Mouse (Mus musculus): ENCODE measurements at regions not wholly inside any gene's neighbourhood (a gene's known extent, or its start where the extent isn't known, plus 50 kb on each side); places are given as distances from the start of the nearest gene placed in this dataset.

DNA sequence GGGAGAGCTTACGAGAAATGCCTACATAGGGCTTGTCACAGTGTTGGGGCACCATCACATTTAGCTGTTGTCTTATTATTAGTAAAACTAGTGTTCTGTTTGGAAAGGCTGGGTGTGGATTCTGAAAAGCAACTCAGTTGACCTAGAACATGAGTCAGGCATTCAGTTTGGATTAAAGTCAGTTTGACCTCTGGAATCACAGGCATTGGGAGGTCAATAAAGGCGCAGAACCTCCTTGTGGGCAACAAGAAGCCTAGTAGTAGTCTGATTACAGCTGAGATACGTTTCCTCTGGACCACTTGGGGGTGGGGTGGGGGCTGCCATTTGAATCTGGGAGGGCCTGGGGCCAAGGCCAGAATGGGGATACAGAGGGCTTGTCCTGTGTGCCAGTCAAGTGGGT lies 52.1 kb upstream of the Map3k1 start:
- ATAC-seq (ENCODE audit: insufficient number of reproducible peaks, insufficient read depth, low FRiP score, low TSS enrichment, low read depth) = no peak
- Histone ChIP-seq H3K27ac (no peak overlapping the region), H3K27me3 (no peaks in the 10 kb centered on the region), H3K4me3 (replicated peaks) (no peak overlapping the region), H3K9me3 (no peaks in the 10 kb centered on the region), H3K9ac (replicated peaks) (no peak overlapping the region), H3K4me2 (no peak overlapping the region), H3K36me3 (no peaks in the 10 kb centered on the region), H3K4me1 (replicated peaks) (no peaks in the 10 kb centered on the region)
- WGBS = 77% methylated on average over 3 of the region's 3 CpGs

DNA sequence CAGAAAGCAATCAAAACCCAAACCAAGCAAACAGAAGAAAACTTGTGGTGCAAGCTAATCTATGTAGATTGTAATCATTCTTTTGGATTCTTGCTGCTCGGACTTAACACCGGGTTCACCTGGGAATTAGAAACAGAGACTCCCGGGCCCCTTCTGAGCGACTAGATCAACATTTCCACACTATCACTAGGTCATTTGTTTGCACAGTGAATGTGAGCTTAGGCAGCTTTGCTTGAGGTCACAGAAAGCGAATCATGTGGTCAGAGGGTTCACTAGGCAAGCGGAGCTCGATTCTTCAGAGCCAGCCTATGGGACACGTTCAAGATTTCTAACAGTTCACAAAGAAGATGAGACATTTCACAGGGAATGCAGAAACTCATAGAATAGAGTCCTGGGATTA lies 53.5 kb upstream of the Map3k1 start:
- no peaks in the 10 kb centered on the region for H3K36me3 ChIP-seq
- no peak overlapping the region for H3K4me2 ChIP-seq
- 84% methylated on average over 8 of the region's 8 CpGs for WGBS
- H3K4me1 ChIP-seq (replicated peaks) = no peaks in the 10 kb centered on the region
- no peak overlapping the region for H3K4me3 ChIP-seq (replicated peaks)
- H3K9me3 ChIP-seq = no peaks in the 10 kb centered on the region
- H3K27ac ChIP-seq = no peak overlapping the region
- H3K27me3 ChIP-seq = no peaks in the 10 kb centered on the region
- no peak for ATAC-seq (ENCODE audit: insufficient number of reproducible peaks, insufficient read depth, low FRiP score, low TSS enrichment, low read depth)
- H3K9ac ChIP-seq (replicated peaks) = no peak overlapping the region

DNA sequence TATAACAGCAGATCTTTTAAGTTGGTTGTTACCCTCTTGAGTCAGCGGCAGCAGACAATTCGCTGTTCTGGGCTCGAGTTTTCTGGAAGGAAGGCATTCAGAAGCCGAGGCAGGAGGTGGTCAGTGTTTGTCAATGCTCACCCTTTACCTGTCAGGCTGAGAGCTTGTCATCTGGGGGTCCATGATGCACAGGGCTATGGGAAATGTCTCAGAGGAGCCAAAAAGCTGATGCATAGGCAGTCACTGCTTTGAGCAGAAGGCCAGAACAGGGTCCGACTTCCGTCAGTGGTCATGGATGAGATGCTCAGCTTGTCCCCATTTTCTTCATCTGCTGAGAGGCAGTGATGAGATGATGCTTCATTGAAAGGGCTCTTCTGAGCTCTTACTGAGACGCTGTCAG lies 57.2 kb upstream of the Map3k1 start:
- no peak overlapping the region for H3K4me3 ChIP-seq (replicated peaks)
- 0 out of 2 replicates have a peak, but pooled peaks cover 7% of the 10 kb centered on the region for H3K27me3 ChIP-seq
- H3K4me2 ChIP-seq = no peak overlapping the region
- H3K27ac ChIP-seq = no peak overlapping the region
- H3K9ac ChIP-seq (replicated peaks) = no peak overlapping the region
- peaks cover 14% of the 10 kb centered on the region for H3K4me1 ChIP-seq (replicated peaks)
- WGBS = 93% methylated on average over 7 of the region's 7 CpGs
- H3K36me3 ChIP-seq = no peaks in the 10 kb centered on the region
- ATAC-seq (ENCODE audit: insufficient number of reproducible peaks, insufficient read depth, low FRiP score, low TSS enrichment, low read depth) = no peak
- no peaks in the 10 kb centered on the region for H3K9me3 ChIP-seq

DNA sequence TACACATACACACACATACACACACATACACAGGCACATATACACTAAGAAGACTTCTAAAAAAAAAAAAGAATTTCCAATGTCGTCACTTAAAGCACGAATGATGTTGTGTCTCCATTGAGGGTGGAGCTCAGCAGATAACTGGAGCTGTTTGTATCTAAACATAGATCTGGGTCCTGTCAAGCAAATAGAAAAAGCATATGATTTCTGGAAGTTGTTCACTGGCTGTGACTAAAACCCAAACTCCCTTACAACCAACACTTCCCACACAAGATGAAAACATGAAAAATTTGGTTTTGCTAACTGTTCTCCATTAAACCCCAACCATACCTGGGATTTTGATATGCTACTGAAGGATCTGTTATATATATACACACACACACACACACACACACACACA lies 58.5 kb upstream of the Map3k1 start:
- 93% methylated on average over 2 of the region's 2 CpGs for WGBS
- peak overlapping the region; percentile 57 for H3K4me2 ChIP-seq
- peaks cover 14% of the 10 kb centered on the region for H3K4me1 ChIP-seq (replicated peaks)
- H3K4me3 ChIP-seq (replicated peaks) = no peak overlapping the region
- H3K27me3 ChIP-seq = 0 out of 2 replicates have a peak, but pooled peaks cover 7% of the 10 kb centered on the region
- H3K9ac ChIP-seq (replicated peaks) = no peak overlapping the region
- H3K36me3 ChIP-seq = no peaks in the 10 kb centered on the region
- no peak overlapping the region for H3K27ac ChIP-seq
- ATAC-seq (ENCODE audit: insufficient number of reproducible peaks, insufficient read depth, low FRiP score, low TSS enrichment, low read depth) = no peak
- no peaks in the 10 kb centered on the region for H3K9me3 ChIP-seq

DNA sequence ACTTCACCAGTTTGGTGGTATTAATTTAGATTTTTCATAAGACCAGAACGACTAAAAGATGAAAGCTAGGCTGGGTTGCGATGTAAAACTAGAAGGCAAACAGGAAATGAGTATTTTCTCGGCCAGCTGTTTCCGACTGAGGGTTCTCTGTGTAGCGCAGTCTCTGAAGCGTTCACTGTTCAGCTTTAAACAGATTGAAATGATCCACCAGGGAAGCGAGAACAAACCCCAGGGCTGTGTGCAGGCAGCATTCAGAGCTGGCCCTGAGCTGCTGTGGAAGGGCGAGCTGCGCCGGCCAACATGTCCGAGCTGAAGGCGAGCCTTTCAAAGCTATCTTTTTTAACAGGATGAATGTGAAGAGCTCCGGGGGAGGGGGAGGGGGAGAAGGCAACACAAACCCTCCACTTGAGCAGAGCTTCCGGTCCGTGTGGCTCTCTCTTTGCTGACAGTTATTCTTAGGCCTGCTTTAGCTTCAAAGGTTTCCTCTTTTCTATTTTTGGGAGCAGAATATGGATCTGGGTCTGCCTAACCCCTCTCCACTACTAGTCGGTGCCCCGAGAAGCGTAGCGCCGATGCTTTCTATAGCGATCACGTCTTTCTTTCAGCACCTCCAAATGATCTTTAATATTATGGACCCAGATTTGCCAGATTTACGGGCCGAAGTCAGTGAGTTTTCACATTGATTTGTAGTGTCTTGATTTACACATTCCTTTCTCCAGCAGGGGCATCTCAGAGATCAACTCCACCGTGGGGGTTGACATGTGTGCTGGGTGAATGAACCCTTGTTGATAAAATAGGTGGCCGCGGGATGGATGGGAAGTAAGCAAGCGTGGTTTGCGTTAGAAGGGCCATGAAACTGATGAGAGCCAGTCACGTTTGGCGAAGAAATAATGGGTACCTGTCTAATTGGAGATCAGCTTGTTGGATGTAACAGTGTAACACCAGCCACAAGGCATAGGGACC lies 59.3 kb upstream of the Map3k1 start:
- peaks cover 14% of the 10 kb centered on the region for H3K4me1 ChIP-seq (replicated peaks)
- H3K9me3 ChIP-seq = no peaks in the 10 kb centered on the region
- peak overlapping the region; percentile 84 for H3K27ac ChIP-seq
- H3K4me3 ChIP-seq (replicated peaks) = peak overlapping the region; percentile 29
- peak overlapping the region; percentile 57 for H3K4me2 ChIP-seq
- peak; percentile 68 for ATAC-seq (ENCODE audit: insufficient number of reproducible peaks, insufficient read depth, low FRiP score, low TSS enrichment, low read depth)
- H3K9ac ChIP-seq (replicated peaks) = no peak overlapping the region
- no peaks in the 10 kb centered on the region for H3K36me3 ChIP-seq
- 12% methylated on average over 31 of the region's 31 CpGs for WGBS
- H3K27me3 ChIP-seq = 0 out of 2 replicates have a peak, but pooled peaks cover 7% of the 10 kb centered on the region

DNA sequence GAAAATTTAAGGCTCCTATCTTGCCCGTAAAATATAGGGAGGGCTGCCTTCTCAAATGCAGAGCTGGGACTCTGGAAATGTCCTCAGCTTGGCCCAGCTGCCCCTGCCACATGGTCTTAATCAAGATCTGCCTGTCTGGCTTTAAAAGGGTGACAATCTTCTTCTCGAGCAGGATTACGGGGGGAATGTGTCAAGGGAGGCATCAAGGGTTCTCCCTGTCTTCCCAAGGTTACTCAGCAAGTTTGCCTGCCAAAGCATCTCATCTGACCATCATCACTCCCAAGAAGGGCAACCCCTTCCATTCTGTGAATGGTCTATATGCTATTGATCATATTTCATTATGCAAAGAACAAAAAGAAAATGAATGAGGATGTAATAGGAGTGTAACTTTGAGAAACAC lies 60.2 kb upstream of the Map3k1 start:
- H3K36me3 ChIP-seq = no peaks in the 10 kb centered on the region
- H3K9ac ChIP-seq (replicated peaks) = no peak overlapping the region
- H3K4me2 ChIP-seq = peak overlapping the region; percentile 57; the same call in 1 of the 2 replicates
- no peak for ATAC-seq (ENCODE audit: insufficient number of reproducible peaks, insufficient read depth, low FRiP score, low TSS enrichment, low read depth)
- no peak overlapping the region for H3K27ac ChIP-seq
- H3K4me1 ChIP-seq (replicated peaks) = peaks cover 14% of the 10 kb centered on the region
- H3K4me3 ChIP-seq (replicated peaks) = no peak overlapping the region
- 0 out of 2 replicates have a peak, but pooled peaks cover 7% of the 10 kb centered on the region for H3K27me3 ChIP-seq
- 0 out of 2 replicates have a peak, but pooled peaks cover 3% of the 10 kb centered on the region for H3K9me3 ChIP-seq
- 19% methylated on average over 3 of the region's 3 CpGs for WGBS

DNA sequence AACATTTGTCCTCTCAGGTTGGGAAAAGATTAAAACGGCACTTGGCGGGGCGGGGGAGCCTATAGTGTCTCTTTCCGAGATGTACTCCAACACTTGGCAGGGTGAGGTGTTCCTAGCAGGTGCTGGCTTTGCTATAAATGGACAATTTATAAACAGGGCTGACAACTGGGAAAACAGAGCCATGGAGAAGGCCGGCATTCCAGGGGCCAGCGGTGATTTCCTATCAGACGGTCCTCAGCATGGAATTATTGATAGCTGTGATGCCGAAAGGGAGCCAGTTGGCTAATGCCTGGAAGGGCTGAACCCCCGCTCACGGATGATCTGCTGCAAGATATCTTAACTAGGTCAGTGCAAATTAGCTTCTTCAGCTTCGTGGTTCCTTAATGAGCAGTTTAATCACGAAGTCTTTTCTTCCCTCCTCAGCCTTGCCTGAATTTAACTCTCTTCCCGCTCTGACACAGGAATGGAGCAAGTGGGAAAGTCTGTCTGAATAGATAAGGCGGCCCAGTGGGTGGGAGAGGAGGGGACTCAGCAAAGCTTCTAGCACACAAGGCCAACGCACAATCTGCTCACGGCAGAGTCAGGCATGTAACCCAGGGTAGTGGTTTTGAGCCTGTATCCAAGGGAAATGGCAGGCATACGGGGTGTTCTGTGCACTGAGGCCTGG lies 61.1 kb upstream of the Map3k1 start:
- 0 out of 2 replicates have a peak, but pooled peaks cover 3% of the 10 kb centered on the region for H3K9me3 ChIP-seq
- peaks cover 14% of the 10 kb centered on the region for H3K4me1 ChIP-seq (replicated peaks)
- no peak for ATAC-seq (ENCODE audit: insufficient number of reproducible peaks, insufficient read depth, low FRiP score, low TSS enrichment, low read depth)
- no peak overlapping the region for H3K4me2 ChIP-seq
- no peak overlapping the region for H3K4me3 ChIP-seq (replicated peaks)
- H3K9ac ChIP-seq (replicated peaks) = no peak overlapping the region
- 0 out of 2 replicates have a peak, but pooled peaks cover 7% of the 10 kb centered on the region for H3K27me3 ChIP-seq
- no peaks in the 10 kb centered on the region for H3K36me3 ChIP-seq
- WGBS = 52% methylated on average over 17 of the region's 17 CpGs
- H3K27ac ChIP-seq = no peak overlapping the region

DNA sequence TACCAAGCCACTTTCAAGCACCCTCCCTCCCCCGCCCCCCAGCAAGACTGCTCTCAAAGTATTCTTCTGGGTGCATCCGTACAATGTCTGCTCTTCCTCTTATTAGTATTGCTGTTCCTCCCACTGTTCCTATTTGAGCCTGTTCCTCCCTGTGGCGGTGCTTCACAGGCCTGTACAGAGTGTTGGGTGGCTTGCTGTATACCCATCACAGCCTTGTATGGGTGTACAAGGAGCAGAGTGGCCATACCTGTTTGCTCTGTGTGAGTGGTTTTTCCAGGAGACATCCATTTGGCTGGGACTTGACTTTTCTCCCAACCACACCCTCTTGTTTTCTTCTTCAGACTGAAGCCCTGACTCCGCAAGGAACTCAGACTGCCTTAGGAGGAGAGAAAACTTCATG lies 61.7 kb upstream of the Map3k1 start:
- Histone ChIP-seq H3K4me1 (replicated peaks) (peaks cover 14% of the 10 kb centered on the region), H3K4me3 (replicated peaks) (no peak overlapping the region), H3K27ac (no peak overlapping the region), H3K9me3 (0 out of 2 replicates have a peak, but pooled peaks cover 3% of the 10 kb centered on the region), H3K9ac (replicated peaks) (no peak overlapping the region), H3K27me3 (0 out of 2 replicates have a peak, but pooled peaks cover 7% of the 10 kb centered on the region), H3K36me3 (no peaks in the 10 kb centered on the region), H3K4me2 (no peak overlapping the region)
- 90% methylated on average over 4 of the region's 4 CpGs for WGBS
- no peak for ATAC-seq (ENCODE audit: insufficient number of reproducible peaks, insufficient read depth, low FRiP score, low TSS enrichment, low read depth)

DNA sequence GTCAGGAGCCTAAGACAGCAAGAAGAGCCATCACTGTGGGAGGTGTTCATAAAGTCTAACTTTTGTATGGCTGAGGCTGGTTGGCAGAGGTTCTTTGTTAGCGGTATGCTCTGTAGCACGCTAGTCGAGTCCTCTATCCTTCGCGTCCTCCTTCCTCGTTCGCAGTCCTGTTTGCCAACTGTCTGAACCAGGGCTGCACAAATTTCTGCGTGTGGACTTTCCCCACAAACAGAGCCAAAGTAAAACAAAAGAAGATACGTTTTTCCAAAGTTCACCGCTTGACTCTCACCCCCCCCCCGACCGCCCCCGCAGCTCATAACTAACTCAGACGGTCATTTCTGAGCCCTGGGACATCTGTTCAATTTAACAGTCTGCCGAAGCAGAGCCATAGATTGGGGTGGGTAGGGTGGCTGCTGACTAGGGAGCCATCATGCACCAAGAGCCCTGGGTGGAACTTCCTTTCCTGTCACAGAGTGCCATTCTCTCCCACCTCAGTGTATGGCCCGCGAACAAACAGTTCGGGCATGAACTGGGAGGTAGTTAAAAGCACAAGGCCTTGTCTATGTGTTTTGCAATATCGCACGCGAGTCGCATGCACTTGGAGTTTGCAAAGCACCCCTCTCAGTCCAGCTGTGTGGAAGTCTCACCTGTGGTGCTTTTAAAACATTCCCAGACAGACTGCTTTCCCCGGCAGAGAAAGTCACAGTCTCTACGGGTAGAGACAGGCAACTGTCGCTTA lies 63.0 kb upstream of the Map3k1 start:
- H3K36me3 ChIP-seq = no peaks in the 10 kb centered on the region
- no peak overlapping the region for H3K27ac ChIP-seq
- no peak overlapping the region for H3K4me2 ChIP-seq
- 0 out of 2 replicates have a peak, but pooled peaks cover 7% of the 10 kb centered on the region for H3K27me3 ChIP-seq
- no peak overlapping the region for H3K4me3 ChIP-seq (replicated peaks)
- 88% methylated on average over 25 of the region's 25 CpGs for WGBS
- H3K9me3 ChIP-seq = 0 out of 2 replicates have a peak, but pooled peaks cover 3% of the 10 kb centered on the region
- H3K9ac ChIP-seq (replicated peaks) = no peak overlapping the region
- peaks cover 14% of the 10 kb centered on the region for H3K4me1 ChIP-seq (replicated peaks)
- ATAC-seq (ENCODE audit: insufficient number of reproducible peaks, insufficient read depth, low FRiP score, low TSS enrichment, low read depth) = no peak

DNA sequence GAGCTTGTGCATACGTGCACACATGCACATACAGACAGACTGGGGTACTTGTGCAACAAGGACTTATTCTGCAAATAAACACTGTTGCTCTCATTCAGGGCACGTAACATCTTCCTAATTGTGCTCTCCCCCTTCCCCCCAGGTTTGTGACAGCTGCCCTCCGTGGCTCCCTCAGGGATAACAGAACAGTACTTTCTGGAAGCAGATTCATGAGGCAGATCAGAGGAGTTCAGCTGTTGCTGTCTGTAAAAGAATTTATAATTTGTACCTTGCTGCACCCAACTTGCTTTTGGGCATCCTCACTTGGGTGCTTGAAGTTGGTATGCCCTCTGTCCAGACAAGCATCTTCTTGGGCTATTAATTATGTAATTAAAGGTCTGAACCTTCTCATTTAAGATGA lies 65.5 kb upstream of the Map3k1 start:
- 63% methylated on average over 3 of the region's 3 CpGs for WGBS

More for the DNA sequence above, 65.5 kb upstream of the Map3k1 start:
- H3K27me3 ChIP-seq = 0 out of 2 replicates have a peak, but pooled peaks cover 4% of the 10 kb centered on the region
- no peak overlapping the region for H3K4me2 ChIP-seq
- H3K4me3 ChIP-seq (replicated peaks) = no peak overlapping the region
- no peaks in the 10 kb centered on the region for H3K4me1 ChIP-seq (replicated peaks)
- 0 out of 2 replicates have a peak, but pooled peaks cover 3% of the 10 kb centered on the region for H3K9me3 ChIP-seq
- no peak overlapping the region for H3K27ac ChIP-seq
- H3K9ac ChIP-seq (replicated peaks) = no peak overlapping the region
- no peaks in the 10 kb centered on the region for H3K36me3 ChIP-seq
- ATAC-seq (ENCODE audit: insufficient number of reproducible peaks, insufficient read depth, low FRiP score, low TSS enrichment, low read depth) = no peak
